Mouse (Mus musculus) forebrain, embryonic 16.5 days (tissue): Measurements from ENCODE around the gene Zcchc14. TPM values are rescaled to one million over a fixed set of nuclear protein-coding genes. Genes with fewer than 3 reads are reported as not detected.

Experiments
- polyA plus RNA-seq: library from polyadenylated mRNA; unstranded; fragments of >200 nt; fragmentation: Nextera tagmentation; extraction: Ambion mirVana; gene quantifications from 2 replicates; pipeline ENCODE4 v1.2.1, GENCODE M21; 2015

The Zcchc14 gene
- polyA plus RNA-seq, 1 experiment from 2014 or later = 37.3 TPM

Other genes with a start within 250 kb of the Zcchc14 start
- not detected in 2 replicates for gene 1700018B08Rik, start 108.6 kb downstream of the Zcchc14 start, polyA plus RNA-seq
- 33.8 and 35.9 TPM in 2 replicates for gene Fbxo31, start 74.1 kb downstream of the Zcchc14 start, polyA plus RNA-seq
- gene Map1lc3b, start 62.5 kb downstream of the Zcchc14 start, polyA plus RNA-seq = 407 and 443 TPM in 2 replicates
- 93.4 and 95.3 TPM in 2 replicates for gene Jph3, start 76.7 kb upstream of the Zcchc14 start, polyA plus RNA-seq
- gene Klhdc4, start 176.7 kb upstream of the Zcchc14 start, polyA plus RNA-seq = 45.8 and 51.5 TPM in 2 replicates